Mouse (Mus musculus) layer of hippocampus, adult 2 months (tissue): ENCODE data around the gene Zfp526. TPM values are rescaled to one million over a fixed set of nuclear protein-coding genes. Genes with fewer than 3 reads are reported as not detected.

Source experiments
- DNase-seq, 2 experiments: peaks; one replicate each; pipeline ENCODE4 v3.0.0; 2022; ENCODE audit warnings: low spot score in 2 of 2
- H3K27ac ChIP-seq: fragments of 200-600 bp; 2 replicates; pipeline ENCODE4 v1.8.1; 2022
- H3K4me3 ChIP-seq: fragments of 200-600 bp; 2 replicates; pipeline ENCODE4 v1.8.1; 2022; ENCODE audit warnings: mild to moderate bottlenecking
- CTCF ChIP-seq: fragments of 200-600 bp; conservative IDR thresholded peaks from 2 replicates; pipeline ENCODE4 v1.8.1; 2022; ENCODE audit warnings: antibody characterized with exemption, mild to moderate bottlenecking, moderate library complexity
- total RNA-seq, 2 experiments: library from RNA; stranded (reverse); gene quantifications; 2 replicates each; pipeline ENCODE4 v1.2.3; 2021

The Zfp526 gene
- total RNA-seq, 2 experiments from 2014 or later, result 10.5 to 12.7 TPM

GRCm38 (mm10) chr7:25190806-25191205 is 30.4 kb upstream of the Zfp526 start:
- TF ChIP-seq CTCF, result no peak
- DNase-seq, result no peak
- H3K27ac ChIP-seq, result no peak overlapping the region
- no peak overlapping the region for H3K4me3 ChIP-seq

GRCm38 (mm10) chr7:25192110-25192509 is 29.1 kb upstream of the Zfp526 start:
- TF ChIP-seq CTCF, result no peak
- DNase-seq, result no peak
- Histone ChIP-seq H3K4me3 (no peak overlapping the region), H3K27ac (no peak overlapping the region)

GRCm38 (mm10) chr7:25195148-25195547 is 26.1 kb upstream of the Zfp526 start:
- no peak for TF ChIP-seq CTCF
- Histone ChIP-seq H3K27ac (no peak overlapping the region), H3K4me3 (no peak overlapping the region)
- no peak for DNase-seq

- H3K27ac ChIP-seq, result no peak overlapping the region
- H3K4me3 ChIP-seq, result no peak overlapping the region
- no peak for TF ChIP-seq CTCF
- DNase-seq, result no peak
Observed at GRCm38 (mm10) chr7:25196107-25196506, 25.1 kb upstream of the Zfp526 start.

GRCm38 (mm10) chr7:25197384-25198018 is 23.7 kb upstream of the Zfp526 start:
- no peak overlapping the region for H3K4me3 ChIP-seq
- no peak overlapping the region for H3K27ac ChIP-seq
- TF ChIP-seq CTCF, result no peak
- DNase-seq, result no peak

GRCm38 (mm10) chr7:25203624-25204023 is 17.6 kb upstream of the Zfp526 start:
- no peak for TF ChIP-seq CTCF
- H3K27ac ChIP-seq, result no peak overlapping the region

GRCm38 (mm10) chr7:25205355-25206093 is 15.7 kb upstream of the Zfp526 start:
- Histone ChIP-seq H3K27ac (no peak overlapping the region), H3K4me3 (no peak overlapping the region)
- no peak for DNase-seq
- TF ChIP-seq CTCF, result no peak

More at GRCm38 (mm10) chr7:25203624-25204023, 17.6 kb upstream of the Zfp526 start:
- no peak overlapping the region for H3K4me3 ChIP-seq
- DNase-seq, result no peak

GRCm38 (mm10) chr7:25206094-25206830 is 15.0 kb upstream of the Zfp526 start:
- no peak for DNase-seq
- Histone ChIP-seq H3K4me3 (no peak overlapping the region), H3K27ac (no peak overlapping the region)
- TF ChIP-seq CTCF, result no peak

GRCm38 (mm10) chr7:25209161-25209622 is 12.0 kb upstream of the Zfp526 start:
- H3K27ac ChIP-seq, result no peak overlapping the region
- no peak overlapping the region for H3K4me3 ChIP-seq
- no peak for DNase-seq
- no peak for TF ChIP-seq CTCF

- no peak for TF ChIP-seq CTCF
- no peak for DNase-seq
- Histone ChIP-seq H3K27ac (no peak overlapping the region), H3K4me3 (no peak overlapping the region)
Observed at GRCm38 (mm10) chr7:25210482-25210881, 10.7 kb upstream of the Zfp526 start.

GRCm38 (mm10) chr7:25213099-25213498 is 8.1 kb upstream of the Zfp526 start:
- H3K27ac ChIP-seq, result no peak overlapping the region

GRCm38 (mm10) chr7:25214172-25214571 is 7.1 kb upstream of the Zfp526 start:
- DNase-seq, result no peak
- Histone ChIP-seq H3K4me3 (no peak overlapping the region), H3K27ac (no peak overlapping the region)
- TF ChIP-seq CTCF, result no peak

More at GRCm38 (mm10) chr7:25213099-25213498, 8.1 kb upstream of the Zfp526 start:
- no peak for DNase-seq
- no peak overlapping the region for H3K4me3 ChIP-seq
- no peak for TF ChIP-seq CTCF
